Mouse (Mus musculus) kidney, postnatal 0 days (tissue): ENCODE results near the gene Cnot1. TPM values are rescaled to one million over a fixed set of nuclear protein-coding genes. Genes with fewer than 3 reads are reported as not detected.
A peak's percentile ranks its signal among the peaks of the same experiment; 100 is the strongest.

Experiments used
- ATAC-seq: fragments of 200-750 bp; cut with Nextera tagmentation; replicated peaks from 2 replicates; pipeline ENCODE4 v1.8.0; 2017; ENCODE audit warnings: low read depth, moderate number of reproducible peaks, moderate TSS enrichment, moderate library complexity; ENCODE audit not compliant: low FRiP score
- DNase-seq: peaks from one replicate; pipeline ENCODE4 v3.0.0-alpha.2; 2016; ENCODE audit warnings: low spot score
- H3K27ac ChIP-seq: fragments of 300-500 bp; sonication (generic); 2 replicates; pipeline ENCODE4 v1.5.1; 2014; ENCODE audit warnings: mild to moderate bottlenecking
- H3K27me3 ChIP-seq: fragments of 300-500 bp; sonication (generic); 2 replicates; pipeline ENCODE4 v1.6.1; 2014; ENCODE audit warnings: low read length, mixed read lengths; ENCODE audit not compliant: insufficient read depth
- H3K36me3 ChIP-seq: fragments of 300-500 bp; sonication (generic); 2 replicates; pipeline ENCODE4 v1.6.1; 2014; ENCODE audit warnings: low read length, mixed read lengths; ENCODE audit not compliant: insufficient read depth
- H3K4me1 ChIP-seq: fragments of 300-500 bp; sonication (generic); replicated peaks from 2 replicates; pipeline ENCODE4 v1.6.1; 2014; ENCODE audit warnings: antibody characterized with exemption, low read length, mixed read lengths; ENCODE audit not compliant: insufficient read depth
- H3K4me2 ChIP-seq: fragments of 300-500 bp; sonication (generic); 2 replicates; pipeline ENCODE4 v1.6.1; 2014; ENCODE audit warnings: mild to moderate bottlenecking, low read length, moderate library complexity, mixed read lengths
- H3K4me3 ChIP-seq: fragments of 300-500 bp; sonication (generic); replicated peaks from 2 replicates; pipeline ENCODE4 v1.5.1; 2014; ENCODE audit warnings: low read depth, low read length
- H3K9ac ChIP-seq: fragments of 300-500 bp; sonication (generic); 2 replicates; pipeline ENCODE4 v1.6.1; 2014; ENCODE audit warnings: low read depth, low read length
- H3K9me3 ChIP-seq: fragments of 300-500 bp; sonication (generic); replicated peaks from 2 replicates; pipeline ENCODE4 v1.6.1; 2016; ENCODE audit warnings: low read length, inconsistent platforms, mixed read lengths
- CTCF ChIP-seq: IDR thresholded peaks from 2 replicates; pipeline ENCODE4 v1.5.1; 2016; ENCODE audit warnings: antibody characterized with exemption, low read depth, mild to moderate bottlenecking, moderate library complexity
- WGBS: fragments of 180-500 bp; shearing (Covaris S2); extraction: QIAGEN DNeasy Blood & Tissue Kit; methylation state at CpG from one replicate; pipeline ENCODE4 v1.1.7; 2014; 5-methylcytosine and 5-hydroxymethylcytosine counted together
- polyA plus RNA-seq: library from polyadenylated mRNA; unstranded; fragments of >200 nt; fragmentation: Nextera tagmentation; extraction: Ambion mirVana; gene quantifications from 2 replicates; pipeline ENCODE4 v1.2.1, GENCODE M21; 2015

Cnot1 gene
- polyA plus RNA-seq, 1 experiment from 2014 or later, result 28.7 TPM

- Histone ChIP-seq H3K4me3 (peak overlapping the region; percentile 88), H3K36me3 (peaks cover 23% of the 10 kb centered on the region; the same call in 1 of the 2 replicates), H3K4me2 (peak overlapping the region; percentile 97), H3K4me1 (no peaks in the 10 kb centered on the region; the same call in 1 of the 2 replicates), H3K9ac (peak overlapping the region; percentile 82), H3K27me3 (no peaks in the 10 kb centered on the region), H3K27ac (peak overlapping the region; percentile 57; the same call in 1 of the 2 replicates), H3K9me3 (no peaks in the 10 kb centered on the region)
- 13% methylated on average over 21 of the region's 21 CpGs for WGBS
- no peak for ATAC-seq
- DNase-seq, result no peak
- TF ChIP-seq CTCF, result no peak
Observed at GRCm38 (mm10) chr8:95716546-95717335, 90.5 kb downstream of the Cnot1 start.

DNA sequence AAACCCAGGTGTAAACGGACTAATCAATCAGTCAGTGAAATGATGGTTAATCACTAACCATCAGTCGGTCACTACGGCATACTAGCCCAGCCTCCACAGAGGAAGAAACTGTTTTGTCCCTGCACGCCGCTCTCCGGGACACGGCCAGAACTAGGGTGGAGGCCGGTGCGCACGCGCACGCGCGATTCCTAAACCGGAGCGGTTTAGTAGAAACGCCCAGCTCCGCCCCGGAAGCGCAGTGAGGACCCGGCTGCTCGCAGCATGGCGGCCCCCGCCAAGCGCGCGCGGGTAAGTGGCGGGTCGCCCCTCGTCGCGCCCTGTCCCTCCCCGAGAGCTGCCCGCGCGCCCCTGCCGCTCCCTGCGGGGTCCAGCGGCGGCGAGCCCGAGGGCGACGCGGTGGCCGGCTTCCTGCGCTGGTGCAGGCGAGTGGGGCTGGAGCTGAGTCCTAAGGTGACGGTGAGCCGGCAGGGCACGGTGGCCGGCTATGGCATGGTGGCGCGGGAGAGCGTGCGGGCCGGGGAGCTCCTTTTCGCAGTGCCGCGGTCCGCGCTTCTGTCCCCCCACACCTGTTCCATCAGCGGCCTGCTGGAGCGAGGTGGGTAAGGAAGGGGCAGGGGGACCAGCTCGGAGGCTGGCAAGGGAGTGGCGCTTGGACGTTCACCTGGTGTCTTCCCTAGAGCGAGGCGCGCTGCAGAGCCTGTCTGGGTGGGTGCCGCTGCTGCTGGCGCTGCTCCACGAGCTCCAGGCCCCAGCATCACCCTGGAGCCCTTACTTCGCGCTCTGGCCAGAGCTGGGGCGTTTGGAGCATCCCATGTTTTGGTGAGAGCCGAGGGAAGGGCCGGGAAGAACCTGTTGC lies 91.4 kb downstream of the Cnot1 start, which contains the start of gene Setd6:
Gene Setd6, plus strand, starts transcription at position 206 of the 856 bp plus-strand sequence.
- DNase-seq (peak; percentile 90), ATAC-seq (peak; percentile 80)
- under 1% methylated on average over 79 of the region's 79 CpGs for WGBS
- Histone ChIP-seq H3K36me3 (peaks cover 17% of the 10 kb centered on the region; the same call in 1 of the 2 replicates), H3K9me3 (no peaks in the 10 kb centered on the region), H3K4me2 (peak within 1 kb of the TSS; percentile 97), H3K4me1 (no peaks in the 10 kb centered on the region; the same call in 1 of the 2 replicates), H3K27me3 (no peaks in the 10 kb centered on the region), H3K27ac (peak within 1 kb of the TSS; percentile 57), H3K4me3 (peak within 1 kb of the TSS; percentile 88), H3K9ac (peak within 1 kb of the TSS; percentile 82)
- no peak for TF ChIP-seq CTCF

GRCm38 (mm10) chr8:95714837-95715413 lies 92.3 kb downstream of the Cnot1 start:
- H3K27ac ChIP-seq, result no peak overlapping the region; the same call in 1 of the 2 replicates
- H3K9ac ChIP-seq, result no peak overlapping the region
- WGBS, result 90% methylated on average over 6 of the region's 6 CpGs

GRCm38 (mm10) chr8:95714367-95714766 lies 92.9 kb downstream of the Cnot1 start:
- DNase-seq, result no peak
- Histone ChIP-seq H3K4me1 (no peaks in the 10 kb centered on the region; the same call in 1 of the 2 replicates), H3K36me3 (peaks cover 8% of the 10 kb centered on the region; the same call in 1 of the 2 replicates), H3K9ac (no peak overlapping the region), H3K27ac (no peak overlapping the region), H3K9me3 (no peaks in the 10 kb centered on the region), H3K4me3 (no peak overlapping the region), H3K4me2 (no peak overlapping the region), H3K27me3 (no peaks in the 10 kb centered on the region)
- no peak for ATAC-seq
- TF ChIP-seq CTCF, result no peak
- 98% methylated on average over 4 of the region's 4 CpGs for WGBS

More at GRCm38 (mm10) chr8:95714837-95715413, 92.3 kb downstream of the Cnot1 start:
- no peak for ATAC-seq
- Histone ChIP-seq H3K9me3 (no peaks in the 10 kb centered on the region), H3K4me1 (no peaks in the 10 kb centered on the region; the same call in 1 of the 2 replicates), H3K36me3 (peaks cover 13% of the 10 kb centered on the region; the same call in 1 of the 2 replicates), H3K4me2 (peak overlapping the region; percentile 97), H3K27me3 (no peaks in the 10 kb centered on the region), H3K4me3 (peak overlapping the region; percentile 88; the same call in 1 of the 2 replicates)
- no peak for DNase-seq
- no peak for TF ChIP-seq CTCF

GRCm38 (mm10) chr8:95713100-95714010 lies 93.9 kb downstream of the Cnot1 start:
- H3K36me3 ChIP-seq, result 0 out of 2 replicates have a peak, but pooled peaks cover 3% of the 10 kb centered on the region
- no peaks in the 10 kb centered on the region; the same call in 1 of the 2 replicates for H3K4me1 ChIP-seq
- no peak overlapping the region for H3K4me3 ChIP-seq
- peak; percentile 87 for TF ChIP-seq CTCF
- ATAC-seq, result peak; percentile 31
- no peaks in the 10 kb centered on the region for H3K27me3 ChIP-seq
- no peak overlapping the region for H3K4me2 ChIP-seq
- no peak overlapping the region for H3K27ac ChIP-seq
- 76% methylated on average over 19 of the region's 19 CpGs for WGBS
- no peaks in the 10 kb centered on the region for H3K9me3 ChIP-seq
- no peak overlapping the region for H3K9ac ChIP-seq
- DNase-seq, result peak; percentile 69
